Mouse (Mus musculus) bone marrow macrophage, adult 2 months (primary cell): ENCODE results near the gene Grip1.

ENCODE experiments used
- CTCF ChIP-seq: IDR thresholded peaks from 2 replicates; pipeline ENCODE4 v1.5.1; 2012; ENCODE audit warnings: low read depth, mild to moderate bottlenecking, low read length, moderate library complexity
- POLR2A ChIP-seq: IDR thresholded peaks from 2 replicates; pipeline ENCODE4 v1.6.1; 2012; ENCODE audit warnings: mild to moderate bottlenecking, low read depth, low read length, borderline replicate concordance

- TF ChIP-seq CTCF (no peak), POLR2A (no peak)
Observed at GRCm38 (mm10) chr10:119548774-119549173, 95.1 kb downstream of the Grip1 start.
